Mouse (Mus musculus): ENCODE data around the gene Exd1. TPM values are rescaled to one million over a fixed set of nuclear protein-coding genes. Genes with fewer than 3 reads are reported as not detected.

Exd1 gene
- polyA plus RNA-seq (2014; fragmentation: Illumina TruSeq; extraction: RNeasy Lipid Tissue Mini Kit (QIAGEN cat#74804); ENCODE audit: insufficient read depth, low read depth, low replicate concordance), result 0.22 TPM

GRCm38 (mm10) chr2:119547522-119548370, at the start of gene Exd1, which contains the start of gene Chp1:
Gene Exd1 (minus strand): TSS chr2:119547627.
Gene Chp1 (plus strand): TSS chr2:119547697.

DNA sequence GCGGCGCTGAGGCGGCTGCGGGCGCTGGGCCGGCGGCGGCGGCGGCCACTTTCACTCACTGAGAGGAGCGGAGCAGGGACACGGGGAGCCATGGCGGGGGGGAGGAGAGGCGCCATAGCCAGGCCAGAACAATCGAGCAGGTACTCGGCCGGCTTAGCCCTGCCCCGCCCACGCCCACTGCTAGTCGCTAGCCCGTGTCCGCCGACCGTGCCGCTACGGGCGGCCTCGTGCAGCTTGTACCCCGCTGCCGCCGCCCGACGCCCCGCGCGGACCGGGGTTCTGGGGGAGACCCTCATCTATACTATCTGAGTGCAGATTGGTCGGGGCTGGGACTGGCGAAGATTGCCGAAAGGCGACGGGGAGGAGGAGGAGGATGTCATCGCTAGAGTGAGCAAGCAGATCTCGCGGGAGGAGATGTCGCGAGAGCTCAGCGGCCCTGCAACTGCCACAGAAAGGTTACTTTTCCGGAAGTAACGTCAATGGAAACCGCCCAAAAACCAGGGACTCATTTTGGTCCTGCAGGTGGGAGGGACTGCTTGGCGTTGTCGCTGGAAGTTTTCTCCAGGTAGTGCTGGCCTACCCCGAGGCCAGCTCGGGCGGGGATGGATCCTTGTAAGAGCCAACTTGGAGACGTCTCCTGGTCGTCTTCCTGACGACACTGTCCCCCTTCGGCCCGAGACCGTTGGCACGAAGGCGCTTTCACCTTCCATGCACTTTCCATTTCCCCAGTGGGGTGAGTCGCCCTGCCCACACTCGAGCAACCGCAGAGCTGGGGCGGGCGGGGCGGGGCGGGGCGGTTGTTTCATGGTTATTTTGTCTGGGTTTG, 69.6 kb downstream of the Exd1 start, which contains the start of gene Ino80:
Ino80 (minus strand) TSS at position 117 of the 826 bp plus-strand sequence.

Other genes starting within 250 kb of the Exd1 start
- 31.5 TPM for gene Dll4, start 221.8 kb downstream of the Exd1 start, polyA plus RNA-seq (2014; fragmentation: Illumina TruSeq; extraction: RNeasy Lipid Tissue Mini Kit (QIAGEN cat#74804); ENCODE audit: insufficient read depth, low read depth, low replicate concordance)
- gene Chac1, start 196.4 kb downstream of the Exd1 start, polyA plus RNA-seq (2014; fragmentation: Illumina TruSeq; extraction: RNeasy Lipid Tissue Mini Kit (QIAGEN cat#74804); ENCODE audit: insufficient read depth, low read depth, low replicate concordance), result 2.2 TPM
- gene Ino80, start 69.9 kb downstream of the Exd1 start, polyA plus RNA-seq (2014; fragmentation: Illumina TruSeq; extraction: RNeasy Lipid Tissue Mini Kit (QIAGEN cat#74804); ENCODE audit: insufficient read depth, low read depth, low replicate concordance), result 5.4 TPM
- 84.6 TPM for gene Chp1, start 70 bp upstream of the Exd1 start, polyA plus RNA-seq (2014; fragmentation: Illumina TruSeq; extraction: RNeasy Lipid Tissue Mini Kit (QIAGEN cat#74804); ENCODE audit: insufficient read depth, low read depth, low replicate concordance)
- gene Nusap1, start 70.7 kb upstream of the Exd1 start, polyA plus RNA-seq (2014; fragmentation: Illumina TruSeq; extraction: RNeasy Lipid Tissue Mini Kit (QIAGEN cat#74804); ENCODE audit: insufficient read depth, low read depth, low replicate concordance), result 0.79 TPM
- gene Oip5, start 70.8 kb upstream of the Exd1 start, polyA plus RNA-seq (2014; fragmentation: Illumina TruSeq; extraction: RNeasy Lipid Tissue Mini Kit (QIAGEN cat#74804); ENCODE audit: insufficient read depth, low read depth, low replicate concordance), result 0.23 TPM
- gene Ndufaf1, start 115.2 kb upstream of the Exd1 start, polyA plus RNA-seq (2014; fragmentation: Illumina TruSeq; extraction: RNeasy Lipid Tissue Mini Kit (QIAGEN cat#74804); ENCODE audit: insufficient read depth, low read depth, low replicate concordance), result 15.6 TPM
- gene Rtf1, start 127.4 kb upstream of the Exd1 start, polyA plus RNA-seq (2014; fragmentation: Illumina TruSeq; extraction: RNeasy Lipid Tissue Mini Kit (QIAGEN cat#74804); ENCODE audit: insufficient read depth, low read depth, low replicate concordance), result 11.1 TPM
- 4.4 TPM for gene Itpka, start 194.7 kb upstream of the Exd1 start, polyA plus RNA-seq (2014; fragmentation: Illumina TruSeq; extraction: RNeasy Lipid Tissue Mini Kit (QIAGEN cat#74804); ENCODE audit: insufficient read depth, low read depth, low replicate concordance)
- gene Ltk, start 212.8 kb upstream of the Exd1 start, polyA plus RNA-seq (2014; fragmentation: Illumina TruSeq; extraction: RNeasy Lipid Tissue Mini Kit (QIAGEN cat#74804); ENCODE audit: insufficient read depth, low read depth, low replicate concordance), result 1.5 TPM
- gene Rpap1, start 239.9 kb upstream of the Exd1 start, polyA plus RNA-seq (2014; fragmentation: Illumina TruSeq; extraction: RNeasy Lipid Tissue Mini Kit (QIAGEN cat#74804); ENCODE audit: insufficient read depth, low read depth, low replicate concordance), result 3.6 TPM

Measured in lung, adult 10 weeks (tissue).